In the genomic region with DNA sequence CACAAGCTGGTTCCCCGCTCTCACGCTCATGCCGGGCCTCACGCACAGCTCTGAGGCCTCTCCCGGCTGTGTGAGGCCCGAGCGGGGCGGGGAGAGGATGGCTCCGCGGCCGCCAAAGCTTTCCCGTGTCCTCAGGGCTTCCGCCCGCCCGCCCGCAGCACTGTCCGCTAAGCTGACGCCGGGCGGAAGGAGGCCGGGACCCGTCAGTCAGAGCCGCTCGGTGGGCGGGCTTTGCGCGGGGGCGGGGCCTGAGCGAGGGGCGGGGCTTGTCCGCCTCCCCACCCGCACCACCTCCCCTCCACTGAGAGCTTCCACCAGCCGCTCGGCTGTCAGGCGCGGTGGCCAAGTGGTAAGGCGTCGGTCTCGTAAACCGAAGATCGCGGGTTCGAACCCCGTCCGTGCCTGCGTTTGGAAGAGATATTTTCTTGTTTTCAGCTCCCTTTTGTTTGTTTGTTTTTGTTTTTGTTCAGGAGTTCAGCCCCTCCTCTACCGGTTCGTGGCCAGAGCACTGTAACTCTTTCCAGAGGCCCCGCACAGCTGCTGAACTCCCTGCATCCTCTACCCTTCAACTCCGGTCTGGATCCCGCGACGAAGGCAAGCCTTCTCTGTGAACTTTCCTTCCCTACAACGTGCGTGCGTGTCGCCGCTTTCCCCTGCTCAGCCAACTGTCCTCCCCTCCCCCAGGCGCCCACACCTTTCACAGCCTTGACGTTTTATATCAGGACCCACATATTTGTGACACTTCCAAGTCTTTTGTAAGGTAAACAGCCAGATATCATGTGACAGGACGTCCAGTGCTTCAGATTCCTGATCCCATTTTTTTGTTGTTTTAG, we compare ENCODE assay signal across 7 mouse cellular contexts.
A peak's percentile ranks its signal among the peaks of the same experiment; 100 is the strongest.
DNase-seq lines count a peak whose midpoint lies in the region; ATAC-seq and TF ChIP-seq lines count a peak whose summit lies in the region.

No protein-coding gene starts in this region.

- peak overlapping the region; percentile 100 for H3K27ac ChIP-seq in intestine, postnatal 0 days (ENCODE audit: low read depth, low read length)
- H3K27ac ChIP-seq in midbrain, embryonic 12.5 days (replicated peaks) = peak overlapping the region; percentile 97
- peak overlapping the region; percentile 86 for H3K27ac ChIP-seq in small intestine, adult 2 months (ENCODE audit: insufficient read depth, low read depth, low read length)

- no peaks in the 10 kb centered on the region for H3K9me3 ChIP-seq in intestine, postnatal 0 days (ENCODE audit: control insufficient read depth)
- H3K9me3 ChIP-seq in midbrain, embryonic 12.5 days = no peaks in the 10 kb centered on the region

- peaks cover 6% of the 10 kb centered on the region; the same call in 1 of the 2 replicates for H3K4me1 ChIP-seq in intestine, postnatal 0 days (replicated peaks; ENCODE audit: control insufficient read depth, insufficient read depth, low read length)
- peaks cover 27% of the 10 kb centered on the region for H3K4me1 ChIP-seq in midbrain, embryonic 12.5 days
- peaks cover 3% of the 10 kb centered on the region; the same call in 1 of the 2 replicates for H3K4me1 ChIP-seq in small intestine, adult 2 months (ENCODE audit: control insufficient read depth, insufficient read depth, insufficient read length, low read length)

- peak overlapping the region; percentile 86 for H3K4me3 ChIP-seq in intestine, postnatal 0 days (ENCODE audit: low read depth, low read length)
- peak overlapping the region; percentile 68 for H3K4me3 ChIP-seq in midbrain, embryonic 12.5 days
- peak overlapping the region; percentile 82 for H3K4me3 ChIP-seq in small intestine, adult 2 months (ENCODE audit: low read depth, low read length)

- H3K27me3 ChIP-seq in intestine, postnatal 0 days (replicated peaks; ENCODE audit: control insufficient read depth, insufficient read depth, low read length) = no peaks in the 10 kb centered on the region
- peaks cover 6% of the 10 kb centered on the region for H3K27me3 ChIP-seq in midbrain, embryonic 12.5 days
- no peaks in the 10 kb centered on the region for H3K27me3 ChIP-seq in small intestine, adult 2 months (ENCODE audit: control insufficient read depth, insufficient read depth, low read length)

- intact Hi-C loops in left cerebral cortex, postnatal 4 days (cut with DNase I) = no loop called here

- TF ChIP-seq POLR2A in small intestine, adult 2 months (IDR thresholded peaks at IDR 0.05; ENCODE audit: low read depth, low read length) = peak; percentile 78

- under 1% methylated on average over 61 of the region's 61 CpGs for WGBS in intestine, postnatal 0 days
- WGBS in midbrain, embryonic 12.5 days = under 1% methylated on average over 54 of the region's 61 CpGs
- WGBS in small intestine, adult 2 months = under 1% methylated on average over 61 of the region's 61 CpGs

- H3K9ac ChIP-seq in intestine, postnatal 0 days (ENCODE audit: low read depth, low read length) = peak overlapping the region; percentile 94
- H3K9ac ChIP-seq in midbrain, embryonic 12.5 days (replicated peaks) = peak overlapping the region; percentile 88

- peak; percentile 98 for DNase-seq in adrenal gland, adult 2 months
- peak; percentile 91 for DNase-seq in embryo, embryonic 11.5 days (ENCODE audit: low read depth, low spot score)
- peak; percentile 96 to 99 for DNase-seq in gastrocnemius, postnatal 4 days (ENCODE audit: low spot score in 2 of 2)
- DNase-seq in left cerebral cortex, postnatal 4 days = peak; percentile 98

- ATAC-seq in intestine, postnatal 0 days = peak; percentile 93
- ATAC-seq in midbrain, embryonic 12.5 days (ENCODE audit: low FRiP score, low read depth) = peak; percentile 93

- peak overlapping the region; percentile 77 for H3K4me2 ChIP-seq in intestine, postnatal 0 days (replicated peaks; ENCODE audit: low read depth)
- H3K4me2 ChIP-seq in midbrain, embryonic 12.5 days (replicated peaks) = peak overlapping the region; percentile 70

- TF ChIP-seq CTCF in intestine, postnatal 0 days (IDR thresholded peaks at IDR 0.05; ENCODE audit: low read depth) = no peak
- TF ChIP-seq CTCF in small intestine, adult 2 months (IDR thresholded peaks at IDR 0.05; ENCODE audit: extremely low read depth, insufficient read length, insufficient replicate concordance, low read depth, low read length) = no peak; the same call in 1 of the 2 replicates

- peaks cover 9% of the 10 kb centered on the region; the same call in 1 of the 2 replicates for H3K36me3 ChIP-seq in intestine, postnatal 0 days (ENCODE audit: control insufficient read depth, insufficient read depth)
- peaks cover 10% of the 10 kb centered on the region; the same call in 1 of the 2 replicates for H3K36me3 ChIP-seq in midbrain, embryonic 12.5 days
- no peaks in the 10 kb centered on the region for H3K36me3 ChIP-seq in small intestine, adult 2 months (ENCODE audit: control insufficient read depth, insufficient read depth, low read length)

Comparison
In these comparisons a context has a peak if more than half of its experiments do, and no peak if none do; other contexts are left out.
1. Peak in every context shown above with its lines: DNase-seq, ATAC-seq, H3K4me3 ChIP-seq and H3K27ac ChIP-seq.